Mouse (Mus musculus): Measurements from ENCODE around the gene Cfap44.

DNA sequence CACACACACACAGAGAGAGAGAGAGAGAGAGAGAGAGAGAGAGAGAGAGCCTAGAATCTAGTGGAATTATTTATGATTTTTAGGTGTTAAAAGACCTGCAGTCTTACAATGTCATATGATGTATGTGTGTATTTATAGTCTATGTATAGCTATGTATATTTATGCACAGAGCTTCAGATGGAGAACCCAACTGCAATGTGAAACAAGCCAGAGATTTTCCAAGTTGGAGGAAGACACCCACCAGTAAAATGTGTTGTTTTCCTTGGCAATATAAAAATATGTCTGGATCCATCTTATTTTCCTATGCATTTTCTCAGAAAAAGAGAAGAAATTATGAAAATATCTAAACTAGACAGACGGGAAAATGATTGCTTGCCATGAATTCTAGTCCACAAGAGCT, 131.4 kb downstream of the Cfap44 start:
- TF ChIP-seq CTCF (IDR thresholded peaks at IDR 0.05; ENCODE audit: control insufficient read depth, insufficient read depth, low read length), result no peak
- TF ChIP-seq POLR2A (IDR thresholded peaks at IDR 0.05; ENCODE audit: borderline replicate concordance, control insufficient read depth, low read depth, low read length), result no peak
